Mouse (Mus musculus) stomach, embryonic 16.5 days (tissue): Measurements from ENCODE around the gene Dpp4. TPM values are rescaled to one million over a fixed set of nuclear protein-coding genes. Genes with fewer than 3 reads are reported as not detected.

Source experiments
- ATAC-seq: fragments of 200-750 bp; cut with Nextera tagmentation; 2 replicates; pipeline ENCODE4 v1.8.0; 2017; ENCODE audit warnings: moderate number of reproducible peaks, moderate TSS enrichment; ENCODE audit not compliant: insufficient read depth, low FRiP score
- H3K27ac ChIP-seq: fragments of 300-500 bp; sonication (generic); 2 replicates; pipeline ENCODE4 v1.5.1; 2014; ENCODE audit warnings: low read length
- H3K27me3 ChIP-seq: fragments of 300-500 bp; sonication (generic); 2 replicates; pipeline ENCODE4 v1.6.1; 2014; ENCODE audit warnings: low read length, control low read depth, mixed read lengths; ENCODE audit not compliant: control insufficient read depth, insufficient read depth
- H3K36me3 ChIP-seq: fragments of 300-500 bp; sonication (generic); 2 replicates; pipeline ENCODE4 v1.6.1; 2014; ENCODE audit warnings: low read length; ENCODE audit not compliant: control insufficient read depth, insufficient read depth
- H3K4me1 ChIP-seq: fragments of 300-500 bp; sonication (generic); 2 replicates; pipeline ENCODE4 v1.6.1; 2014; ENCODE audit warnings: low read length, control low read depth, mixed read lengths; ENCODE audit not compliant: control insufficient read depth, insufficient read depth
- H3K4me2 ChIP-seq: fragments of 300-500 bp; sonication (generic); 2 replicates; pipeline ENCODE4 v1.6.1; 2014; ENCODE audit warnings: low read depth, low read length, mixed read lengths
- H3K4me3 ChIP-seq: fragments of 300-500 bp; sonication (generic); replicated peaks from 2 replicates; pipeline ENCODE4 v1.5.1; 2014; ENCODE audit warnings: mild to moderate bottlenecking, low read length
- H3K9ac ChIP-seq: fragments of 300-500 bp; sonication (generic); 2 replicates; pipeline ENCODE4 v1.6.1; 2014; ENCODE audit warnings: low read length
- H3K9me3 ChIP-seq: fragments of 300-500 bp; sonication (generic); replicated peaks from 2 replicates; pipeline ENCODE4 v1.6.1; 2016; ENCODE audit warnings: low read length, control low read depth; ENCODE audit not compliant: control insufficient read depth
- WGBS: fragments of 180-500 bp; shearing (Covaris S2); extraction: QIAGEN DNeasy Blood & Tissue Kit; methylation state at CpG from one replicate; pipeline ENCODE4 v1.1.7; 2014; 5-methylcytosine and 5-hydroxymethylcytosine counted together
- polyA plus RNA-seq: library from polyadenylated mRNA; unstranded; fragments of >200 nt; fragmentation: Nextera tagmentation; extraction: Ambion mirVana; gene quantifications from 2 replicates; pipeline ENCODE4 v1.2.1, GENCODE M21; 2015

Dpp4 gene
- polyA plus RNA-seq, 1 experiment from 2014 or later: 18.5 TPM

GRCm38 (mm10) chr2:62307477-62307876, 104.6 kb downstream of the Dpp4 start:
- Histone ChIP-seq H3K4me3 (no peak overlapping the region), H3K27ac (no peak overlapping the region), H3K4me2 (no peak overlapping the region), H3K9me3 (no peaks in the 10 kb centered on the region), H3K36me3 (no peaks in the 10 kb centered on the region), H3K4me1 (no peaks in the 10 kb centered on the region), H3K9ac (no peak overlapping the region), H3K27me3 (no peaks in the 10 kb centered on the region)
- ATAC-seq: no peak
- 85% methylated on average over 2 of the region's 2 CpGs for WGBS

DNA sequence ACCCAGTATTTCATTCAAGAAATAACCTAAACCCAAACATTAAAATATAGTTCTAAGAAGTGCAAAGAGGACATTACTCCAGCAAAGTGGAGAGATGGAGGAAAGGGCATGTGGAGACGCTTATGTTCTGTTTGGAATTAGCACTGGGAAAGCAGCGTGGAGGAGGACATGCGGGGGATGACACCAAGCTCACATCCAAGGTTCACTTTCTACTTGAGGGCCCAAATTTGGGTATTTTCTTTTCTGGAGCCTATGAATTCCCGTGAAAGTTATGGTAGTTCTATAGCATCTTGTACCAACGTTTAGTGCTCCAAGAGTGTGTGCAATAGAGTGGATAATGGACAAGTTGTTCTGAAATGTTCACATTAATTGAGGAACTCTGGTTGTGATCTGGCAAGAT, 105.1 kb downstream of the Dpp4 start:
- H3K4me2 ChIP-seq: no peak overlapping the region

GRCm38 (mm10) chr2:62301716-62302115, 110.3 kb downstream of the Dpp4 start:
- H3K27me3 ChIP-seq: no peaks in the 10 kb centered on the region
- no peak overlapping the region for H3K4me3 ChIP-seq
- 93% methylated on average over 2 of the region's 2 CpGs for WGBS
- ATAC-seq: no peak
- H3K36me3 ChIP-seq: no peaks in the 10 kb centered on the region
- no peaks in the 10 kb centered on the region for H3K4me1 ChIP-seq
- H3K4me2 ChIP-seq: no peak overlapping the region
- H3K9ac ChIP-seq: no peak overlapping the region
- no peaks in the 10 kb centered on the region for H3K9me3 ChIP-seq
- H3K27ac ChIP-seq: no peak overlapping the region

More for the DNA sequence above, 105.1 kb downstream of the Dpp4 start:
- H3K4me1 ChIP-seq: no peaks in the 10 kb centered on the region
- H3K27ac ChIP-seq: no peak overlapping the region
- no peaks in the 10 kb centered on the region for H3K27me3 ChIP-seq
- no peak overlapping the region for H3K9ac ChIP-seq
- no peaks in the 10 kb centered on the region for H3K36me3 ChIP-seq
- 88% methylated on average over 5 of the region's 5 CpGs for WGBS
- no peaks in the 10 kb centered on the region for H3K9me3 ChIP-seq
- no peak overlapping the region for H3K4me3 ChIP-seq
- ATAC-seq: no peak

- no peak for ATAC-seq
- Histone ChIP-seq H3K9ac (no peak overlapping the region), H3K27me3 (no peaks in the 10 kb centered on the region), H3K36me3 (no peaks in the 10 kb centered on the region), H3K4me1 (no peaks in the 10 kb centered on the region), H3K27ac (no peak overlapping the region), H3K9me3 (no peaks in the 10 kb centered on the region), H3K4me2 (no peak overlapping the region), H3K4me3 (no peak overlapping the region)
- 61% methylated on average over 2 of the region's 2 CpGs for WGBS
These were observed 118.2 kb downstream of the Dpp4 start for GRCm38 (mm10) chr2:62293846-62294245.

- no peak for ATAC-seq
- Histone ChIP-seq H3K27me3 (no peaks in the 10 kb centered on the region), H3K4me3 (no peak overlapping the region), H3K36me3 (no peaks in the 10 kb centered on the region), H3K9ac (no peak overlapping the region), H3K4me1 (no peaks in the 10 kb centered on the region), H3K4me2 (no peak overlapping the region), H3K27ac (no peak overlapping the region), H3K9me3 (no peaks in the 10 kb centered on the region)
- WGBS: 50% methylated on average over 4 of the region's 4 CpGs
These were observed 124.5 kb downstream of the Dpp4 start for GRCm38 (mm10) chr2:62287532-62287931.

DNA sequence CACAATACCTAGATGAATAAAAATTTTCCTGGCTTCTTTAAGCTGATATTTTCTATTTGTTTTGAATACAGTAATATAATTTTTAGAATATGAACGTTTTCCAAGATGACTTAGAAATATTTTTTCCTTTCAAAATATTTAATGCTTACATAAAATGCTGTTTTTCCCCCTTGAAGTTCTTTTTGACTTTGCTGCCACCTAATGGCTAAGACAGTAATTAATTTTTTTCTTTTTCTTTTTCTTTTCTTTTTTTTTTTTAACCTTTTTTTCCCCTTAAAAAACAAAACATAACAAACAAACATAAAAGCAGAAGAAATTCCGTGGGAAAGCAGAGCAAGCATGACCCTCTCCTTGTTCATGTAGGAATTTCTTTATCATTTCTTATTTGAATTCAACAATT, 126.2 kb downstream of the Dpp4 start:
- WGBS: 0% methylated on average over 2 of the region's 2 CpGs
- no peak for ATAC-seq

DNA sequence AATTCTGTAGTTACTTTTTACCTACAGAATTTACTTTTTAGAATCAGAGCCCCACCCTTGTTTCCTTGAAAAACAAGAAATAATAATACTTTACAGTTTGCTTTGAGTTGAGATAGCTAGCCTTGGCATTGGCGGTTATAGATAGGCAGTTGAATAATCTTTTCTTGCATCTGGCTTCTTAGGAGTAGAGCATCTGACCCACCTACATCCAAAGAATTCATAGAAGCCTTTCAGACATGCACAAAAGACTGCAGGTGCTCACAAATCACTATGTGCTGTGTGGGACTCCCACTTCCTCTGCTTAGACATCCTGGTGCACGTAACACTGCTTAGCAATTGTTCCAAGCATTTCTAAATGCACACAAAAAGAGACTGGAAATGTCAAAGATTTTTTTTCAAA, 127.0 kb downstream of the Dpp4 start:
- Histone ChIP-seq H3K9me3 (no peaks in the 10 kb centered on the region), H3K4me2 (no peak overlapping the region), H3K27me3 (no peaks in the 10 kb centered on the region), H3K4me3 (no peak overlapping the region), H3K4me1 (no peaks in the 10 kb centered on the region), H3K27ac (no peak overlapping the region), H3K36me3 (no peaks in the 10 kb centered on the region), H3K9ac (no peak overlapping the region)
- WGBS: 75% methylated on average over 2 of the region's 2 CpGs
- ATAC-seq: no peak

More for the DNA sequence above, 126.2 kb downstream of the Dpp4 start:
- Histone ChIP-seq H3K27ac (no peak overlapping the region), H3K9me3 (no peaks in the 10 kb centered on the region), H3K4me3 (no peak overlapping the region), H3K4me2 (no peak overlapping the region), H3K4me1 (no peaks in the 10 kb centered on the region), H3K36me3 (no peaks in the 10 kb centered on the region), H3K9ac (no peak overlapping the region), H3K27me3 (no peaks in the 10 kb centered on the region)

Other genes starting within 250 kb of the Dpp4 start
- 50.2 and 54.8 TPM in 2 replicates for gene Gcg, start 71.4 kb upstream of the Dpp4 start, polyA plus RNA-seq
- gene Fap, start 161.8 kb upstream of the Dpp4 start, polyA plus RNA-seq: 17.1 and 18.4 TPM in 2 replicates
- gene Ifih1, start 234.0 kb upstream of the Dpp4 start, polyA plus RNA-seq: 4.3 and 4.8 TPM in 2 replicates